Mouse (Mus musculus): ENCODE measurements around the gene Bmp4. TPM values are rescaled to one million over a fixed set of nuclear protein-coding genes. Genes with fewer than 3 reads are reported as not detected.

The Bmp4 gene
- polyA plus RNA-seq, 1 experiment from 2014 or later = 81.1 TPM

Other genes with a start within 250 kb of the Bmp4 start
- 0.21 TPM in 1 of 2 replicates, not detected in the other for gene Gm15217, start 11.3 kb downstream of the Bmp4 start, polyA plus RNA-seq (2015; fragmentation: Nextera tagmentation; extraction: Ambion mirVana)

All from lung, embryonic 15.5 days (tissue).